Comparison of ENCODE assay signal across 21 mouse cellular contexts in the genomic region with DNA sequence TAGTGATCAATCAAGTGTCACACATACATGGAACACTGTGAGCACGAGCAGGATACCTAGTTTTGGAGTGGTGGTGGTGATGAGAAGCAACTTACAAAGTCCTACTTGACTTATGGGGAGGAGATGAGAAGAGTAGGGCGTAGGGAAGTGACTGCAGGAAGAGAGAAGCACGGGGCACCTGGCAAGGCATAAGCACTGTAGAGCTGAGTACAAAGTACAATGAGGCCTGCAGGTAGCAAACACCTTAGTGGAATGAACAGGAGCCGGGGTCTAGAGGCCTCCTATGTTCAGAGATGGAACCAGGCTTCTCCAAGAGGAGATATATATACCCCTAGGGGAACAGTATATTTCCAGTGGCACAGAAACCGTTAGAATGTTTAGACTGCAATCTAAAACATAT.
A peak's percentile ranks its signal among the peaks of the same experiment; 100 is the strongest.
DNase-seq lines count a peak whose midpoint lies in the region; ATAC-seq and TF ChIP-seq lines count a peak whose summit lies in the region.
"Had no signal": no experiment of that assay in that cellular context is flagged by ENCODE, and none has a peak within 500 bp of the region (broad histone marks: within the 10 kb centered on the region; RNA-seq: fewer than 3 reads in every experiment).

No protein-coding gene starts in this region.

- no peak overlapping the region for H3K27ac ChIP-seq in intestine, embryonic 15.5 days
- H3K27ac ChIP-seq in intestine, embryonic 16.5 days (ENCODE audit: low read length), result no peak overlapping the region
- no peak overlapping the region for H3K27ac ChIP-seq in intestine, postnatal 0 days (ENCODE audit: low read depth, low read length)
- no peak overlapping the region for H3K27ac ChIP-seq in midbrain, embryonic 16.5 days (ENCODE audit: low read length)

- H3K4me1 ChIP-seq in intestine, embryonic 15.5 days (replicated peaks), result no peaks in the 10 kb centered on the region
- H3K4me1 ChIP-seq in intestine, embryonic 16.5 days (ENCODE audit: control insufficient read depth, insufficient read depth, low read length), result no peaks in the 10 kb centered on the region; the same call in 1 of the 2 replicates
- no peaks in the 10 kb centered on the region for H3K4me1 ChIP-seq in intestine, postnatal 0 days (replicated peaks; ENCODE audit: control insufficient read depth, insufficient read depth, low read length)
- no peaks in the 10 kb centered on the region for H3K4me1 ChIP-seq in midbrain, embryonic 16.5 days (ENCODE audit: control insufficient read depth, insufficient read depth, low read length)

- H3K4me3 ChIP-seq in intestine, embryonic 15.5 days (replicated peaks), result no peak overlapping the region
- no peak overlapping the region for H3K4me3 ChIP-seq in intestine, embryonic 16.5 days (ENCODE audit: low read length)
- H3K4me3 ChIP-seq in intestine, postnatal 0 days (ENCODE audit: low read depth, low read length), result no peak overlapping the region
- H3K4me3 ChIP-seq in midbrain, embryonic 16.5 days (ENCODE audit: low read depth, low read length), result no peak overlapping the region

- no peak overlapping the region for H3K4me2 ChIP-seq in intestine, embryonic 15.5 days (replicated peaks)
- no peak overlapping the region for H3K4me2 ChIP-seq in intestine, embryonic 16.5 days (ENCODE audit: low read depth, low read length)
- H3K4me2 ChIP-seq in intestine, postnatal 0 days (replicated peaks; ENCODE audit: low read depth), result no peak overlapping the region
- H3K4me2 ChIP-seq in midbrain, embryonic 16.5 days (ENCODE audit: low read length), result no peak overlapping the region

- no peak for DNase-seq in retina, postnatal 1 day
- DNase-seq: adrenal gland, adult 2 months; adrenal gland, adult 8-10 months; adrenal gland, postnatal 10 days; adrenal gland, postnatal 14 days; adrenal gland, postnatal 25 days; adrenal gland, postnatal 36 days; B cell, adult 2 months; cerebellum, adult 11 months; cerebellum, adult 11-12 months; cerebellum, adult 18-20 months; cerebellum, adult 2 months had no signal

- no peaks in the 10 kb centered on the region for H3K27me3 ChIP-seq in intestine, embryonic 15.5 days (replicated peaks)
- H3K27me3 ChIP-seq in intestine, embryonic 16.5 days (replicated peaks; ENCODE audit: control insufficient read depth, insufficient read depth, low read length), result no peaks in the 10 kb centered on the region
- H3K27me3 ChIP-seq in intestine, postnatal 0 days (replicated peaks; ENCODE audit: control insufficient read depth, insufficient read depth, low read length), result no peaks in the 10 kb centered on the region
- H3K27me3 ChIP-seq in midbrain, embryonic 16.5 days (ENCODE audit: control insufficient read depth, insufficient read depth, low read depth, low read length), result no peaks in the 10 kb centered on the region
- H3K27me3 ChIP-seq: CH12.LX, Patski had no signal

- no peak for TF ChIP-seq CTCF in intestine, postnatal 0 days (IDR thresholded peaks at IDR 0.05; ENCODE audit: low read depth)

- H3K9me3 ChIP-seq in intestine, embryonic 15.5 days, result no peaks in the 10 kb centered on the region
- H3K9me3 ChIP-seq in intestine, embryonic 16.5 days (ENCODE audit: control insufficient read depth, low read length), result no peaks in the 10 kb centered on the region
- no peaks in the 10 kb centered on the region for H3K9me3 ChIP-seq in intestine, postnatal 0 days (ENCODE audit: control insufficient read depth)
- no peaks in the 10 kb centered on the region for H3K9me3 ChIP-seq in midbrain, embryonic 16.5 days (replicated peaks; ENCODE audit: control insufficient read depth, low read length, poor library complexity, severe bottlenecking)
- H3K9me3 ChIP-seq: G1E had no signal

- H3K9ac ChIP-seq in intestine, embryonic 15.5 days, result no peak overlapping the region
- no peak overlapping the region for H3K9ac ChIP-seq in intestine, embryonic 16.5 days (ENCODE audit: low read depth, low read length)
- no peak overlapping the region for H3K9ac ChIP-seq in intestine, postnatal 0 days (ENCODE audit: low read depth, low read length)
- H3K9ac ChIP-seq in midbrain, embryonic 16.5 days (ENCODE audit: low read depth, low read length), result no peak overlapping the region

- WGBS in intestine, embryonic 15.5 days, result 77% methylated on average over 5 of the region's 5 CpGs
- 66% methylated on average over 5 of the region's 5 CpGs for WGBS in intestine, embryonic 16.5 days
- WGBS in intestine, postnatal 0 days, result 50% methylated on average over 5 of the region's 5 CpGs
- 86% methylated on average over 5 of the region's 5 CpGs for WGBS in midbrain, embryonic 16.5 days

- no peaks in the 10 kb centered on the region for H3K36me3 ChIP-seq in intestine, embryonic 15.5 days
- no peaks in the 10 kb centered on the region for H3K36me3 ChIP-seq in intestine, embryonic 16.5 days (ENCODE audit: control insufficient read depth, insufficient read depth, low read length)
- peaks cover 5% of the 10 kb centered on the region; the same call in 1 of the 2 replicates for H3K36me3 ChIP-seq in intestine, postnatal 0 days (ENCODE audit: control insufficient read depth, insufficient read depth)
- H3K36me3 ChIP-seq in midbrain, embryonic 16.5 days (ENCODE audit: control insufficient read depth, insufficient read depth, low read length), result peaks cover 2% of the 10 kb centered on the region; the same call in 1 of the 2 replicates

- 0 out of 2 replicates have a peak, but pooled peaks have one; percentile 39 for ATAC-seq in intestine, embryonic 15.5 days
- peak; percentile 77 for ATAC-seq in intestine, embryonic 16.5 days
- peak; percentile 81 for ATAC-seq in intestine, postnatal 0 days
- no peak for ATAC-seq in midbrain, embryonic 16.5 days
- no peak for ATAC-seq in CD4-positive, CD25-positive, alpha-beta regulatory T cell, adult 4 months
- ATAC-seq: activated CD4-positive, CD25-positive, alpha-beta regulatory T cell, adult 4 months; Patski had no signal

Comparison
In these comparisons a context has a peak if more than half of its experiments do, and no peak if none do; other contexts are left out.
1. ATAC-seq: peak in intestine, embryonic 15.5 days (single experiment), intestine, embryonic 16.5 days (single experiment) and intestine, postnatal 0 days (single experiment); none in midbrain, embryonic 16.5 days (single experiment) and CD4-positive, CD25-positive, alpha-beta regulatory T cell, adult 4 months (single experiment).